Mouse (Mus musculus): ENCODE data around the gene Hs3st6.
A peak's percentile ranks its signal among the peaks of the same experiment; 100 is the strongest.
"Not testable (repeated sequence)": the region's sequence is repeated elsewhere in the genome, so short reads cannot be mapped to it uniquely, and the experiment has no call there.

Hs3st6 gene

GRCm38 (mm10) chr17:24752415-24753394 is at the start of gene Hs3st6:
Gene Hs3st6, plus strand, starts transcription at chr17:24752988.
- DNase-seq (ENCODE audit: low spot score): peak; percentile 13

DNA sequence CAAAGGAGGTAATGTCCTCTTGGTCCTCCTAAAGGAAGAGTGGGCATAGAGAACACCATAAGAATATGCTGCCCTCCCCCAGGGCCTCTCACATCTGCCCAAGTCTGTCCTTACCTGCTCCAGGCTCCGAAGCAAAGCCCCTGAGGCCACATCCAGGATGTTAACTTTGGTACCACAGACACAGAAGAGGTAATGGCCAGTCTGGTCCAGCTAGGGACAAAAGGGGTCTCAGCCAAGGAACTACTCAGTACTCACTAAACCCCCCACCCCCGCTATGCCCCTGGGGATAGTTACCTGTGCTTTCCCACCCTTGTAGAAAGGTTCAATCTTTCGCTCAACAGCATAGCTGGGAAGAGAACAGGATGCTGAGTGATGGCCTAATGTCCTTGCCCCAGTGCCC is 47.0 kb upstream of the Hs3st6 start:
- no peak for DNase-seq (ENCODE audit: low spot score)

GRCm38 (mm10) chr17:24706982-24707800 is 45.6 kb upstream of the Hs3st6 start, which contains the start of gene Tbl3:
Gene Tbl3, minus strand, starts transcription at chr17:24707660.
- peak; percentile 92 for DNase-seq (ENCODE audit: low spot score)

DNA sequence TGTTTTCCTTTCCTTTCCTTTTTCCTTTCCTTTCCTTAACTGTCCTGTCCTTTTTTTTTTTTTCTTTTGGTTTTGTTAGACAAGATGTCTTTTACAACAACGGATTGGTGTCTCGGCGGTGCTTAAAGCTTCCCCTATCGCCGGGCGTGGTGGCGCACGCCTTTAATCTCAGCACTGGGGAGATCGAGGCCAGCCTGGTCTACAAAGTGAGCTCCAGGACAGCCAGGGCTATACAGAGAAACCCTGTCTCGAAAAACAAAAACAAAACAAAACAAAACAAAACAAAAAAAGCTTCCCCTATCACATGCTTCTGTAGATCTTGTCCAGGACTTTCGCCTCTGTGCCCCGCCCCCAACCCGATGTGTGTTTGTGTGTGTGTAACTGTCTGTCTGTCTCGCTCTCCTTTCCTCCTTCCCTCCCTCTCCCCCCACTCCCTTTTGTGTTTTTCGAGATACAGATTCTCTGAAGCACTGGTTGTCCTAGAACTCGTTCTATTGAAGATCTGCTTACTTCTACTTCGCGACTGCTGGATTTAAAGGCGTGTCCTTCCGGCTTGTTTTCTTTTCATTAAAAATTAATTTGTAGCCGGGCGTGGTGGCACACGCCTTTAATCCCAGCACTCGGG is 44.9 kb upstream of the Hs3st6 start:
- DNase-seq (ENCODE audit: low spot score): no peak

- DNase-seq (ENCODE audit: low spot score): no peak
Observed at GRCm38 (mm10) chr17:24708646-24709045, 44.1 kb upstream of the Hs3st6 start.

- DNase-seq (ENCODE audit: low spot score): no peak
Observed at GRCm38 (mm10) chr17:24715556-24715955, 37.2 kb upstream of the Hs3st6 start.

DNA sequence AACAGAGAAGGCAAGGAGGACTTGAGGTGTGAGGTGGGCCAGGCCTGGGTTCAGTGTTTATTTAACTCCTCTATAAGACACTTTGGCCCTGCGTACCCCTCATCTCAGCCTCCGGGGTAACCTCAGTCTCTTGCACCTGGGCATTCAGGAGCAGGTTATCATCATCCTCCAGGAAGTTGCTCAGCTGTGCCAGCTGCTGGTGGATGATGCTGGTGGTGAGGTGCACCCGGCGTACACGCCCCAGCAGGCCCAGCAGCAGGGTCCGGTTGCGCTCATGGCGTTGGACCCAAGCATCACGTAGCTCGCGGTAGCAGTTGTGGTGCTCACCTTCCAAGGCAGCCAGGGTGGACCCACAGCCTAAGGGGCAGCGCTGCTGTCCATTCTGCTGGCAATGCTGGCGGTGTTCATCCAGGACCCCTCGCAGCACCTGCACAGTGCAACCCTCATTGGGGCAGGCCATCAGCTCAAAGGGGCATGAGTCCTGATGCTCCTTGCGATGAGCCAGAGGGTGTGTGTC is 36.6 kb upstream of the Hs3st6 start:
- no peak for DNase-seq (ENCODE audit: low spot score)

DNA sequence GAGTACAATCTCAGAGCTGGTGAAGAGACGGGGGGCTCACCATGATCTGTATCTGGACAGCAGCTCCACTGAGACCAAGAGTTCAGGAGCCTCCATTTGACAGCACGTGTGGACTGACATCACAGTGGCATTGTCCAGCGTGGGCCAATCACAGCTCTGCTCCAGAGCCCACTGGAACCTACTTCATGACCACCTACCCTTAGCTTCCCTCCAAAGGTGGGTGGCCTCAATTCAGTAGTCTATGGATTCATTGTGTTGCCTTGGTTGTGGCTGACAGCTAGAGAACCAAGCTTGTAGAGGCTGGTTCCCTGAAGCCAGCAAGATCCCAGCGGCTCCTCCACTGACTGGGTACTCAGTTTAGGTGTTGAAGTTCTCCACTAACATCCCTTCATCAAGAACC is 34.8 kb upstream of the Hs3st6 start, which contains the start of the genes Rnf151 and Rps2:
Gene Rnf151, minus strand, starts transcription at position 121 of the 400 bp plus-strand sequence.
Gene Rps2, plus strand, starts transcription at position 174 of the 400 bp plus-strand sequence.
- DNase-seq (ENCODE audit: low spot score): no peak

- not testable (repeated sequence) for DNase-seq (ENCODE audit: low spot score)
Observed at GRCm38 (mm10) chr17:24718938-24719337, 33.9 kb upstream of the Hs3st6 start.

GRCm38 (mm10) chr17:24719494-24720222 is 33.1 kb upstream of the Hs3st6 start:
- peak; percentile 93 for DNase-seq (ENCODE audit: low spot score)

DNA sequence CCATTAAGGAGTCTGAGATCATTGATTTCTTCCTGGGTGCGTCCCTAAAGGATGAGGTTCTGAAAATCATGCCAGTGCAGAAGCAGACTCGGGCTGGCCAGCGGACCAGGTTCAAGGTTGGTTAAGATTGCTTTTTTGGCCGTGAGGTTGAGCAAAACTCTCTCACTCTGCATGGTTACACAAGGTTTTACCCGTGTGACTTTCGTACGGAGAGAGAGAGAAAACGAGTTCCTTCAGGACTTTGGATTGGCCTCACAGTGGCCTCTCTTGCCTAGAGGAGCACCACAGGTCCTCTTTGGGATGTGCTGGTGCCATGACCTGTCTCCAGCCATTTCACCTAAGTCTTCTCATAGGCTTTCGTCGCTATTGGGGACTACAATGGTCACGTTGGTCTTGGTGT is 32.2 kb upstream of the Hs3st6 start:
- DNase-seq (ENCODE audit: low spot score): not testable (repeated sequence)

DNA sequence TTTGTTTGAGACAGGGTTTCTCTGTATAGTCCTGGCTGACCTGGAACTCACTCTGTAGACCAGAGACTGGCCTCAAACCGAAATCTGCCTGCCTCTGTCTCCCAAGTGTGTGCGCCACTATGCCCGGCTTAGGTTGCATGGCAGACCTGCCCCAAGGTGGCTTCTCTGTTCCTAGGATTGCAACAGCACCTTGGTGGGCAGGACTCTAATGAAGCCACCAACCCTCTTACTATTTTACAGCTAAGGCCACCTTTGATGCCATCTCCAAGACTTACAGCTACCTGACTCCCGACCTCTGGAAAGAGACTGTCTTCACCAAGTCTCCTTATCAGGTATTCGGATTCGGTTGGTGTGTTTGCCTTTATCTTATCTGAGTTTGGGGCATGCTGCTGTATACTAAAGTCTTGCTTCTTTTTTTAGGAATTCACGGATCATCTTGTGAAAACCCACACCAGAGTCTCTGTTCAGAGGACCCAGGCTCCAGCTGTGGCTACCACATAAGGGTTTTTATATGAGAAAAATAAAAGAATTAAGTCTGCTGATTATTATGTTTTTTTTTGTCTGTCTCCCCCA is 31.3 kb upstream of the Hs3st6 start:
- DNase-seq (ENCODE audit: low spot score): not testable (repeated sequence)

GRCm38 (mm10) chr17:24722220-24722924 is 30.4 kb upstream of the Hs3st6 start:
- no peak for DNase-seq (ENCODE audit: low spot score)

- DNase-seq (ENCODE audit: low spot score): no peak
Observed at GRCm38 (mm10) chr17:24723122-24723880, 29.5 kb upstream of the Hs3st6 start.

GRCm38 (mm10) chr17:24723881-24724180 is 29.0 kb upstream of the Hs3st6 start:
- DNase-seq (ENCODE audit: low spot score): peak; percentile 37

DNA sequence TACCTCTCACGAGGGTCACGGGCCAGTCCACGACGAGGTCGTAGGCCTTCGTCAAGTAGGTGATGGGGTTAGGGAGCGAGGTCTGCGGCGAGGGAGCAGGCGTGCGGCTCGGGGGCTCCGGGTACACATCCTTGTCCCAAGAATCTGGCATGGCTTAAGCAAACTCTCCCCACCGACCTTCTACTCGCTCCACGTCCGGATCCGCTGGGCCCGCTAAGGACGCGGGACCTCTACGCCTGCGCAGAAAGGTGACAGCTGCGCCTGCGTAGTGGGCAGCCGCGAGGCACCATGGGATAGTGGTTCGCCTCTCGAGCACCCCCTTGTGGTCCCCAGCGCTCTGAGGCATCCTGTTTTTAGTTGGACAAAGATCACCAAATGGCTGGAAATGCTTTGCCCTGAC is 28.6 kb upstream of the Hs3st6 start, which contains the start of gene Ndufb10:
Gene Ndufb10, minus strand, starts transcription at position 295 of the 400 bp plus-strand sequence.
- DNase-seq (ENCODE audit: low spot score): peak; percentile 99

DNA sequence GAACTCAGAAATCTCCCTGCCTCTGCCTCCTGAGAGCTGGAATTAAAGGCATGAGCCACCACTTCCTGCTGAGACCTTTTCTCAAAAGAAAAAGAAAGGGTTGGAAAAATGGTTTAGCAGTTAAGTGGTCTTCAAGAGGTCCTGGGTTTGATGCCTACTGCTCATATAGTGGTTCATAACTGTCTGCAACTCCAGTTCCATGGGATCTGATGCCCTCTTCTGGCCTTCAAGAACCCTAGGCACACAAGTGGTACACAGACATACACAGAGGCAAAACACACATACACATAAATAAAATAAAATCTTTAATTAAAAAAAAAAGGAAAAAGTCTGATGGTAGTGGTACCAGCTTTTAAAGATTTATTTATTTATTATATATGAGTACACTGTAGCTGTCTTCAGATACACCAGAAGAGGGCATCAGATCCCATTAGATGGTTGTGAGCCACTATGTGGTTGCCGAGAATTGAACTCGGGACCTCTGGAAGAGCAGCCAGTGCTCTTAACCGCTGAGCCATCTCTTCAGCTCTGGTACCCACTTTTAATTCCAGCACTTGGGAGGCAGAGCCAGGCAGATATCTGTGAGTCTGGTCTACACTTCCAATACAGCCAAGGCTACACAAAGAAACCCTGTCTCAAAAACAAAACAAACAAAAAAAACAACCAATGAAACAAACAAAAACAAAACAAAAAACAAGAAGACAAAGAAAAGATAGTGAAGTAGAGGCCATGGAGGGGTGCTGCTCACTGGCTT is 27.0 kb upstream of the Hs3st6 start:
- DNase-seq (ENCODE audit: low spot score): no peak

- DNase-seq (ENCODE audit: low spot score): no peak
Observed at GRCm38 (mm10) chr17:24727618-24728017, 25.2 kb upstream of the Hs3st6 start, which contains the start of gene Rpl3l. Gene Rpl3l, plus strand, starts transcription at chr17:24727820.

DNA sequence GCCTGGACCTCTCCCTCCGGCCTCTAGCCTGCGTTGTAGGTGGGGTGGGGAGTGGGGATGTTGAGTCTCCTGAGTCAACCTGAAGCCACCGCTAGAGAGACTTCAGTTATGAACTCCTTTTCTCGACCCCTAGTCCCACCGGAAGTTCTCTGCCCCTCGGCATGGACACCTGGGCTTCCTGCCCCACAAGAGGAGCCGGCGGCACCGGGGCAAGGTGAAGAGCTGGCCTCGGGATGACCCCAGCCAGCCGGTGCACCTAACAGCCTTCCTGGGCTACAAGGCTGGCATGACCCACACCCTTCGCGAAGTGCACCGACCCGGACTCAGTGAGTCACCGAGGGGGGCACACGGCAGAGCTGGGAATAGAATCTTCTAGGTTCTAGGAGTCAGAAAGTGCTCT is 24.6 kb upstream of the Hs3st6 start:
- DNase-seq (ENCODE audit: low spot score): no peak

Data from urinary bladder, postnatal 25 days (tissue).